Mouse (Mus musculus): Measurements from ENCODE around the gene Pole. TPM values are rescaled to one million over a fixed set of nuclear protein-coding genes. Genes with fewer than 3 reads are reported as not detected.
A peak's percentile ranks its signal among the peaks of the same experiment; 100 is the strongest.

Pole gene
- polyA plus RNA-seq, 1 experiment from 2014 or later: 32.4 TPM

DNA sequence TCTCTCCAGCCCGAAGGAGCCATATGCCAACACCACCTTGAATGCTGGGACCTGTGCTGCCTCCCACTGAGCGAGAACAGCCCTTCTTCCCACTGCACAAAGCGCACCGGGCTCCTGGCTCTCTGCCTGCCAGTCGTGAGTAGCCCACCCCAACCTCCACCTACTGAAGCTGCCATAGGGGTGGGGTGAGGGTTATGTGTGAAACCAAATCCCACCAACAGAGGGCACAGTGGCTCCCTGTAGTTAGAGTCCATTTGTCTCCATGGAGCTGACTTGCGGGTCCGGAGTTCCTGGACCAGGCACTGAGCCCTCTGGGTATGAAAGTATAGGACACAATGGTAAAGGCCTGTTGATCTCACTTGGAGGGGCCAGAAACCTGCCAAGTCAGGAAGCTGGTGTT lies 68.6 kb downstream of the Pole start:
- no peaks in the 10 kb centered on the region for H3K36me3 ChIP-seq
- H3K27me3 ChIP-seq (ENCODE audit: insufficient read depth, poor library complexity, severe bottlenecking): peaks cover 31% of the 10 kb centered on the region
- no peaks in the 10 kb centered on the region for H3K9me3 ChIP-seq
- H3K27ac ChIP-seq: no peak overlapping the region
- WGBS: 16% methylated on average over 7 of the region's 7 CpGs
- DNase-seq (ENCODE audit: low spot score): no peak
- no peaks in the 10 kb centered on the region for H3K4me1 ChIP-seq
- H3K4me3 ChIP-seq: no peak overlapping the region

DNA sequence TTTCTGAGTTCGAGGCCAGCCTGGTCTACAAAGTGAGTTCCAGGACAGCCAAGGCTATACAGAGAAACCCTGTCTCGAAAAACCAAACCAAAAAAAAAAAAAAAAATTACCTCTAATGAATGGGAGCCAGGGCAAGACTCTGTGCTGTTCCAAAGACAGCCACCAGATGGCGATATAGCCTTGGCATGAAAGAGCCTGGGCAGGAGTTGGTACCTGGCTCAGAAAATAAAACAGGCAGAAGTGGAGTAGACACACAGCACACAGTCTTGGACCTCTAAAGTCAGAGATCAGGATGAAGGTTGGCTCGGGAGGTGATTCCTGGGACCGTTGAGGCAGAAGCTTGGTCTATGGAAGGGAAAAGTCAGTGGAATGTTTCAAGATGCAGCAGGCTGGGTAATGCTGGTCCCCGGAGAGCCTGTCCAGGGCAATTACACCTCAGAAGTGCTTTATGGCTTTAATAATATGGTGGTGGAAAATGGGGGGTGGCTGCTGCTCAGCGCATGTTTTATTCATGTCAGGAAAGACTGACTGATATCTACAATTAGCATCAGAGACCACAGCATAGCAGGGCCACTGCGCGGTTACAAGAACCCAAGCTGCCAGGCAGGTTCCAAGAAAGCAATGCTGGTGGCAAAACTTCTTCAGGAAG lies 71.5 kb downstream of the Pole start:
- no peaks in the 10 kb centered on the region for H3K9me3 ChIP-seq
- H3K27me3 ChIP-seq (ENCODE audit: insufficient read depth, poor library complexity, severe bottlenecking): peaks cover 31% of the 10 kb centered on the region
- no peak overlapping the region for H3K27ac ChIP-seq
- H3K4me1 ChIP-seq: no peaks in the 10 kb centered on the region
- no peak overlapping the region for H3K4me3 ChIP-seq
- DNase-seq (ENCODE audit: low spot score): no peak
- H3K36me3 ChIP-seq: no peaks in the 10 kb centered on the region
- 41% methylated on average over 9 of the region's 9 CpGs for WGBS

DNA sequence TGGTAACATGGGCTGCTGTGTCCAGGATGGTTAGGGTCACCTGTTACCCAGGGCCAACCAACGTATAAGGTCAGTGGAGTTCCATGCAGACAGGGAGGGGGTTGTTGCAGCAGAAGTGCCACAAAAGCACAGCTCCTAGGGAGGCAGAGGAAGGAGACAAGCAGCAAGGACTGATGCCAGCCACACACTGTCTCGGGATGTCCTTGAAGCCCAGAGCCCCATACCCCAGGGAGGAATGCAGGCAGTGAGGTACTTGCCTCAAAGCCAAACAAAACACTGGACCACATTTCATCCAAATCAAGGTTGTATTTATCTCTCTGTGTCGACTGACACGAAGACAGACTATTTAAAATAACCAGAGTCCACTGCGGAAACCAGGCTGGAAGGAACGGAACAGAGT lies 75.4 kb downstream of the Pole start:
- H3K27ac ChIP-seq: no peak overlapping the region

DNA sequence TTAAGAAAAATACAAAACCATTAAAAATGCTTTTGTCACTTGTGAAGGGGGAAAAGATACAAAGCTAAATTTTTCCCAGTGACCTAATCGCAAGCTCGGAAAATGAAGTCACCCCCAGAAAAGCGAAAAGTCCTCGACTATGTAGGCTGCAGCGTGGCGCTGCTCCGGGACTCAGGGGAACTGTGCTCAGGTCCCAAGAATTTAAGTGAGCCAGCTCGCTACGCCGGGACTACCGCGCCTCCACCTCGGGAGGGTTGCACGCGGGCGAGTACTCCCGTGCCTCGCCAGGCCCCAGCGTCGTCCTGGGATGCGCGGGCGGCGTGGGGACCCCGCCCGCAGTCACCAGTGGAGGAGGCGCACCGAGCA lies 76.7 kb downstream of the Pole start:
- Histone ChIP-seq H3K4me3 (peak overlapping the region; percentile 66), H3K27me3 (ENCODE audit: insufficient read depth, poor library complexity, severe bottlenecking) (peaks cover 22% of the 10 kb centered on the region), H3K36me3 (peaks cover 17% of the 10 kb centered on the region), H3K9me3 (no peaks in the 10 kb centered on the region), H3K4me1 (peaks cover 14% of the 10 kb centered on the region), H3K27ac (peak overlapping the region; percentile 85; the same call in 1 of the 2 replicates)
- DNase-seq (ENCODE audit: low spot score): no peak
- 2% methylated on average over 28 of the region's 28 CpGs for WGBS

More for the DNA sequence above, 75.4 kb downstream of the Pole start:
- no peak overlapping the region for H3K4me3 ChIP-seq
- DNase-seq (ENCODE audit: low spot score): no peak
- 73% methylated on average over 6 of the region's 6 CpGs for WGBS
- H3K27me3 ChIP-seq (ENCODE audit: insufficient read depth, poor library complexity, severe bottlenecking): peaks cover 22% of the 10 kb centered on the region
- no peaks in the 10 kb centered on the region for H3K9me3 ChIP-seq
- H3K36me3 ChIP-seq: peaks cover 7% of the 10 kb centered on the region; the same call in 1 of the 2 replicates
- H3K4me1 ChIP-seq: peaks cover 14% of the 10 kb centered on the region

DNA sequence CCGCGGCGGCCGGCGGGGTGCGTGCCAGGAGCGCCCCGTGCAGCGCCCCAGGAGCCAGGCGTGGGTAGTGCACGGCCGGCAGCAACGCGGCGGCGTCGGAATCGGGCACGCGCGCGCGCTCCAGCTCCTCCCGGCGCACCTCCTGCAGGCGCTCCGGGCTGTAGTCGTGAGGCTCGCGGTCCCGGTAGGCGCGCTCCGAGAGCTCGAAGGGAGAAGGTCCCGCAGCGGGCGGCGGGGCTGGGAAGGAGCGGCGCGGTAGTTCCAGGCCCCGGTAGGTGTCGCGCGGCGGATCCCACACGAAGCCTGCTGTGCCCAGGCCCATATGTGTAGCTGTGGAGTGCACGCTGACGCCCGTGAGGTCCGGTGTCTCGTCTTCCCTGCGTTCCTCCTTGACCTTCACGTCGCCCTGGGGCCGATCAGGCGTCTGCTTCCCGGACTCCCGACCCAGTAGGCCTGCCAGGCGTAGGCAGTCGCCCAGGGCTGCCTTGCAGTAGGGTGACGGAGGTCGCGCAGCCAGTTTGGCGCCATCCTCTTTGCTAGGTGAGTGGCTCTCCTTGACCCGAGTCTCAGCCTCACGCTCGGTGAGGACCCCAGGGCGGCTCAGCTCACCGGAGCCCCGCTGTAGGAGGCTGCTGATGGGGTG lies 77.2 kb downstream of the Pole start:
- Histone ChIP-seq H3K4me3 (peak overlapping the region; percentile 66), H3K4me1 (peaks cover 14% of the 10 kb centered on the region), H3K27ac (peak overlapping the region; percentile 85), H3K36me3 (peaks cover 21% of the 10 kb centered on the region), H3K27me3 (ENCODE audit: insufficient read depth, poor library complexity, severe bottlenecking) (peaks cover 22% of the 10 kb centered on the region), H3K9me3 (no peaks in the 10 kb centered on the region)
- 1% methylated on average over 71 of the region's 72 CpGs for WGBS
- peak; percentile 89 for DNase-seq (ENCODE audit: low spot score)

DNA sequence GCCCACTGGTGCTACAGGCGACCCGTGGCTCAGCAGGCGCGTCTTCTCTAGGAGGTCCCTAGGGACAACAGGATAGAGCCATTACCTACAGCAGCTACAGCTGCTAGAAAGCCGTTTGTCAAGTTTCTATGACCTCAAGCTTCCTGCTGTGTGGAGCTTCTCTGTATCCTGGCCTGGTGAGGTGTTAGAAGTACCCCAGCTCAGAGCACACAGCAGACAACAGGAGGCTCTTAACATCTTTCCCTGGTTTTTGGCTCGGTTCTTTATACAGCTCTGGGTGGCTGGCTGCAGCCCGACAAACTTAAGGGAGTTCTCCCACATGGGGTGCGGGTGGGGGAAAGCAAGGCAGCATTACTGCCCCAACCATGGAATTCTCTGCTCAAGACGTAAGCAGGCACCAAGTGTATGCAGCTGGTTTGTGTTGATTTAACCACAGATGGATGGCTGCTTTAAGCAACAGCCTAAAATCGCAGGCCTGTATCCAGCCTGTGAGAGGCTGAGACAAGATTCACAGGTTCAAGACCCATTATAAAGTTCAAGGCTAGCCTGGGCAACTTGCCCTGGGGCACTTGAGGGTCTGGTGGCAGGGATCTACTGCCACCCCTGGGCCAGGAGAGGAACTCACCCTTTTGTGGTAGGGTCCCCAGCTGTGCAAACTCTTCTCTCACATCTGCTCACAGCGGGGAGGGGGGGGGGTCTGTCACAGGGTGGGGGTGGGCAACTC lies 77.9 kb downstream of the Pole start:
- no peak for DNase-seq (ENCODE audit: low spot score)
- H3K27me3 ChIP-seq (ENCODE audit: insufficient read depth, poor library complexity, severe bottlenecking): peaks cover 22% of the 10 kb centered on the region
- H3K36me3 ChIP-seq: peaks cover 26% of the 10 kb centered on the region
- WGBS: 32% methylated on average over 11 of the region's 11 CpGs
- no peaks in the 10 kb centered on the region for H3K9me3 ChIP-seq
- H3K4me3 ChIP-seq: peak overlapping the region; percentile 66
- H3K27ac ChIP-seq: peak overlapping the region; percentile 85
- H3K4me1 ChIP-seq: peaks cover 14% of the 10 kb centered on the region

DNA sequence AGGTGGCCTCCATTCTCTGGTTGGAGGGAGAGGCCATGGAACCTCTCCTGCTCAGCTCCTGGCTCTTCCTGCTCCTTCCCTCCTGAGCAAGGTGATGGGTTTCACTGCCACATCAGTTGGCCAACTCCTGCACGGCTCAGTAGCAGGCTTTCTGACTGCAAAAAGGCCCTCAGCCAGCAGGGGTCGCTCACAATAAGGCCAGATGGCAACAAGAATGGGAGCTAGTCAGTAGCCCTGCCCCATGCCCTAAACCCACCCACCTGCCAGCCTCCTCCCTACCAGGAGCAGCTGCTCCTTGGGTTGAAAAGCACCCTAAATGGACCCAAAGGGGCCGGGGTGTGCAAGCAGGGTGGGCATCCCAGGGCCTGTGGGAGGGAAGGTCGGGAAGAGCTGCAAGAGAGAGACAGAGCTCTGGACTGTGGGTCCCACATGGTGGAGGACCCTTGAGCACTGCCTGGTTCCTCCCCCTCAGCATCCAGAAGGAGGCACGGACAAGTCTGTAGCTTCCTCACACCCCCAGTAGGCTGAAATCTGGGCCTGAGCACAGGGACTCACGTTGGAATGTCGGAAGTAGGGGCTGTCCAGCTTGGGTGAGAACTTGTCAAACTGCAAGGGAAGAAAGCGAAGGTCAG lies 90.8 kb downstream of the Pole start:
- Histone ChIP-seq H3K36me3 (peaks cover 71% of the 10 kb centered on the region), H3K4me3 (no peak overlapping the region), H3K27ac (no peak overlapping the region), H3K9me3 (no peaks in the 10 kb centered on the region), H3K4me1 (peaks cover 26% of the 10 kb centered on the region), H3K27me3 (ENCODE audit: insufficient read depth, poor library complexity, severe bottlenecking) (0 out of 2 replicates have a peak, but pooled peaks cover 4% of the 10 kb centered on the region)
- 64% methylated on average over 8 of the region's 8 CpGs for WGBS
- no peak for DNase-seq (ENCODE audit: low spot score)

DNA sequence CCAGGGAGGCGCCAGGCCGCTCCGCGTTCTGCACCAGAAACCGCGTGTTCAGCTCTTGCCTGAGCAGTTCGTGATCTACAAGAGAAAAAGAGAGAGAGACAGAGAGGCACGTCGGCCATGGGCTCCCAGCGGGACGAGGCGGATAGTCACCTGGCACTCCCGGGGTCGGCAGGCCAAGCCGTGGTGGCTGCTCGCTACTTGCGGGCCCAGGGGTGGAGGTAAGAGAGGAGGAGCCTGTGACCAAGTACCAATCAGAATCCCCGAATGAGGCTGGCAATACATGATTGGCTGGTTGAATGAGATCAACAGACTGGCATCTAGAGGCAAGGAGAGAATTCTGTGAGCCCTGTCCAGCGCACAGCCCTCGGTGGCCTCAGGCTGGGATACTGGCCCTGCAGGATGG lies 92.1 kb downstream of the Pole start:
- Histone ChIP-seq H3K27me3 (ENCODE audit: insufficient read depth, poor library complexity, severe bottlenecking) (0 out of 2 replicates have a peak, but pooled peaks cover 4% of the 10 kb centered on the region), H3K4me3 (peak overlapping the region; percentile 28; the same call in 1 of the 2 replicates), H3K27ac (0 out of 2 replicates have a peak overlapping the region, but pooled peaks have one; percentile 26), H3K4me1 (peaks cover 26% of the 10 kb centered on the region), H3K9me3 (no peaks in the 10 kb centered on the region), H3K36me3 (peaks cover 66% of the 10 kb centered on the region)
- DNase-seq (ENCODE audit: low spot score): peak; percentile 84
- 22% methylated on average over 20 of the region's 20 CpGs for WGBS

DNA sequence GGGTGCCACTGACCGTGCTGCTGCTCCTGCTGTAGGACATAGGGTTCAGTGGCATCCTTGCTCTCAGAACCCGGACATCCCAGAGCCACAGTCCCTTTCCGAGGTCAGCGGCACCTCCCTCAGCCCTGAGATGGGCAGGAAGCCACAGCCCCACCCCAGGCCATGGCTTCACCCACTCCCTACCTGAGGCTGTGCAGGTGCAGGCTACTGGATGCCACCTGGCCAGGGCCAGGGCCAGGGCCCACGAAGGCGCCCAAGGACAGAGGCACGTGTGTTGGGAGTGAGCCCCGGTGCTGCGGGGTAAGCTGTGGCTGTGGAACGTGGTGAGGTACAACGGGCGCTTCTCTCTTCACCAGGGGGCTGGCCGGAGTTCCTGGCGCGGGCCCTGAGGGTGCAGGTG lies 93.0 kb downstream of the Pole start:
- Histone ChIP-seq H3K27ac (no peak overlapping the region), H3K4me3 (no peak overlapping the region; the same call in 1 of the 2 replicates), H3K27me3 (ENCODE audit: insufficient read depth, poor library complexity, severe bottlenecking) (0 out of 2 replicates have a peak, but pooled peaks cover 4% of the 10 kb centered on the region), H3K4me1 (peaks cover 26% of the 10 kb centered on the region), H3K9me3 (no peaks in the 10 kb centered on the region), H3K36me3 (peaks cover 57% of the 10 kb centered on the region)
- 85% methylated on average over 15 of the region's 15 CpGs for WGBS
- no peak for DNase-seq (ENCODE audit: low spot score)

DNA sequence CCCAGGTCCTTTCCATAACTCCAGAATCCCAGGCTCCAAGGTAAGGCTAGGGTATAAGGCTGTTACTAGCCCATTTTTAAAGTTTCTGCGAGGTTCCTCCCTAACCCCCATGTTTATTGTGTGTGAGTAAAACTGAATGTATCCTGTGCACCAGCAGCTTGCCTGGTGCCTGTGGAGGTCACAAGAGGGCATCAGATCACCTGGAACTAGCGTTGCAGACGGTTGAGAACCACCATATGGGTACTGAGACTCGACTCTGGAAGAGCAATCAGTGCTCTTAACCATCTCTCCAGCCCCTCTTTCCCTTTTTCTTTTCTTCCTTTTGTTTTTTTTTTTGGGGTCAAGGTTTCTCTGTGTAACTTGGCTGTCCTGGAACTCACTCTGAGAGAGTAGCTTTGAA lies 93.7 kb downstream of the Pole start:
- no peaks in the 10 kb centered on the region for H3K9me3 ChIP-seq
- H3K27ac ChIP-seq: no peak overlapping the region
- peaks cover 52% of the 10 kb centered on the region for H3K36me3 ChIP-seq
- peaks cover 32% of the 10 kb centered on the region for H3K4me1 ChIP-seq
- 0 out of 2 replicates have a peak, but pooled peaks cover 7% of the 10 kb centered on the region for H3K27me3 ChIP-seq (ENCODE audit: insufficient read depth, poor library complexity, severe bottlenecking)
- DNase-seq (ENCODE audit: low spot score): no peak
- WGBS: 85% methylated on average over 4 of the region's 4 CpGs
- no peak overlapping the region for H3K4me3 ChIP-seq

DNA sequence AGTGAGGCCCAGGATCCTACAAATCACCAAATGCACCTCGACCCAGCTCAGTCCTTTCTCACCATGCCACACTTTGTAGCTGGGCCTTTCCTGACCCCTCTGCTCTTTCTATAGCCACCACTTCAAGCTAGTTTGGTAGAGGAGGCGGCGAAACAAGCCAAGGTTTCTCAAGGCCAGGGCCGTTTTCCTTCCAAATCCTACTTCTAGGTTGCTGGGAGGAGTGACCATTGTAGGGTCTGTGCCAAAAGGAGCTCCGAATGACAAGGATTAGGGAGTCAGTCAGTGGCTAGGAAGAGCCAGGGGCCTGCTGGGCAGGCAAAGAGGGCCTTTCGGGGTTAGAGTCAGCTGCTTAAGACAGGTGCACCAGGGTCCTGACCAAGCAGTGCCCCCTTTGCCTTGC lies 98.4 kb downstream of the Pole start:
- 78% methylated on average over 6 of the region's 6 CpGs for WGBS
- Histone ChIP-seq H3K4me3 (no peak overlapping the region), H3K9me3 (no peaks in the 10 kb centered on the region), H3K36me3 (peaks cover 6% of the 10 kb centered on the region), H3K27ac (no peak overlapping the region), H3K4me1 (peaks cover 34% of the 10 kb centered on the region), H3K27me3 (ENCODE audit: insufficient read depth, poor library complexity, severe bottlenecking) (peaks cover 25% of the 10 kb centered on the region)
- DNase-seq (ENCODE audit: low spot score): no peak

DNA sequence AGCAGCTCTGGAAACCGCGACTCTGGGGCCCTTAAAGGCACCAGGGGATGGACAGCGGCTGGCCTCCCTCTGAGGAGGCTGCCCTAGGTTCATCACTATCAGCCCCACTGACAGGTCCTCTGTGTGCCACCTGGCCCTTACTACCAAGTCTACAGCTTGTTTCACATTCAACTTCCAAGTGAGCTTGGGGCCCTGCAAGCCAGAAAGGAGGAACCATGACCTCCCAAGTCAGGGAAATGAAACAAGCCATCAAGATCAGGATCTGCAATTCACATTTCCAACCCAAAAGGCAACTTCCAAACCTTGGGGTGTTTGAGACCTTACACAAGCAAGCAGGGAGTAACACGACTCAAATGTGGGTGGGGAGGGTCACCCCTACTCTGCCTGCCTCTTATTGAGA lies 99.2 kb downstream of the Pole start:
- WGBS: 38% methylated on average over 4 of the region's 4 CpGs
- Histone ChIP-seq H3K9me3 (no peaks in the 10 kb centered on the region), H3K27me3 (ENCODE audit: insufficient read depth, poor library complexity, severe bottlenecking) (peaks cover 25% of the 10 kb centered on the region), H3K27ac (no peak overlapping the region), H3K4me1 (peaks cover 39% of the 10 kb centered on the region), H3K4me3 (peak overlapping the region; percentile 73; the same call in 1 of the 2 replicates), H3K36me3 (peaks cover 6% of the 10 kb centered on the region)
- DNase-seq (ENCODE audit: low spot score): no peak

All from heart, embryonic 10.5 days (tissue).